Comparison of ENCODE assay signal across 16 mouse cellular contexts in the genomic region with DNA sequence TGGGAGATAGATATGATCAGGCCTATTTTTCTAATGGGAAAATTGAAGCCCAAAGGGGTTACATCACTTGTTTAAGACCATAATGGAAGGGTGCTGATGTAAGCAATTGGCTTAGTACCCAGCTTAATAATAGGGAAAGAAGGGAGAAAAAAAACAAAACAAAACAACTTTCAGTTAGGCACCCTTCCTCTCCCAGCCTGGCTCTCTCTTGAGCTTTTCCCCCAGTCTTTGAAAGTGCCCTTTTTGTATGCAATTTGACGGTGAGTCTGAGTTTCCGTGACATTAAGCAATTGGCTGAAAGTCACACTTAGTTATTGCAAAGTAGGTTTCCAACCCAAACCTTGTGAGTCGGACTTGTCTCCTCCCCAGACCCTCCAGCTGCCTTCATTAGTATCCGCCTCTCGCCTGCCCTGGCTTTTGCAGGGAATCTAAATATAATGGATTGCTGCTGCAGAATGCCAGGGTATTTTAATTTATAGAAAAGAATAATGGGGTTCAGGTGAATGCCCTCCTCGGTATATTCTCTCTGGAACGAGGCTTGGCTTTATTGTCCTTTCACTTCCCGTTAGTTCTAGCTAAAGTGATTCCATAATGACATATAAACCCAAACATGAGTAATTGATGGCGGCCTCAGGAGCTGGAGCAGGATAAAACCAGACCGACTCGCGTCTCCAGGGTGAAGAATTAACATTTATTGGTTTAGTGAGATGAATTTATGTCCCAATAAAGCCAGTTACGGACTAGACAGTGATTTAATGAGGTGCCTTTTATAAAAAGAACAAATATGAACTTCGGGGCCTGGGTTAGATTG. TPM values are rescaled to one million over a fixed set of nuclear protein-coding genes. Genes with fewer than 3 reads are reported as not detected.
A peak's percentile ranks its signal among the peaks of the same experiment; 100 is the strongest.
DNase-seq lines count a peak whose midpoint lies in the region; ATAC-seq and TF ChIP-seq lines count a peak whose summit lies in the region.
"Had no signal": no experiment of that assay in that cellular context is flagged by ENCODE, and none has a peak within 500 bp of the region (broad histone marks: within the 10 kb centered on the region; RNA-seq: fewer than 3 reads in every experiment).

No protein-coding gene starts in this region.

- H3K4me2 ChIP-seq in hindbrain, postnatal 0 days (ENCODE audit: low read depth, low read length) = no peak overlapping the region
- H3K4me2 ChIP-seq in neural tube, embryonic 14.5 days (ENCODE audit: low read depth, low read length) = no peak overlapping the region
- H3K4me2 ChIP-seq: embryonic facial prominence, embryonic 13.5 days; limb, embryonic 12.5 days; midbrain, embryonic 12.5 days; stomach, embryonic 15.5 days had no signal

- no peaks in the 10 kb centered on the region for H3K36me3 ChIP-seq in hindbrain, postnatal 0 days (ENCODE audit: insufficient read depth, low read length)
- no peaks in the 10 kb centered on the region for H3K36me3 ChIP-seq in neural tube, embryonic 14.5 days (ENCODE audit: control insufficient read depth, insufficient read depth, low read length)
- H3K36me3 ChIP-seq: embryonic facial prominence, embryonic 13.5 days; limb, embryonic 12.5 days; midbrain, embryonic 12.5 days; stomach, embryonic 15.5 days had no signal

- H3K27me3 ChIP-seq in hindbrain, postnatal 0 days (ENCODE audit: insufficient read depth, low read length) = no peaks in the 10 kb centered on the region
- H3K27me3 ChIP-seq in neural tube, embryonic 14.5 days (ENCODE audit: control insufficient read depth, insufficient read depth, low read length) = no peaks in the 10 kb centered on the region
- H3K27me3 ChIP-seq: CH12.LX; embryonic facial prominence, embryonic 13.5 days; limb, embryonic 12.5 days; midbrain, embryonic 12.5 days; stomach, embryonic 15.5 days had no signal

- no peaks in the 10 kb centered on the region for H3K9me3 ChIP-seq in hindbrain, postnatal 0 days (ENCODE audit: low read length)
- no peaks in the 10 kb centered on the region for H3K9me3 ChIP-seq in neural tube, embryonic 14.5 days (ENCODE audit: control insufficient read depth, low read length)
- H3K9me3 ChIP-seq: embryonic facial prominence, embryonic 13.5 days; limb, embryonic 12.5 days; midbrain, embryonic 12.5 days; stomach, embryonic 15.5 days had no signal

- H3K27ac ChIP-seq in layer of hippocampus, adult 2 months = peak overlapping the region; percentile 69
- no peak overlapping the region for H3K27ac ChIP-seq in hindbrain, postnatal 0 days
- no peak overlapping the region for H3K27ac ChIP-seq in neural tube, embryonic 14.5 days (ENCODE audit: low read depth, low read length)
- H3K27ac ChIP-seq: embryonic facial prominence, embryonic 13.5 days; limb, embryonic 12.5 days; midbrain, embryonic 12.5 days; stomach, embryonic 15.5 days had no signal

- H3K9ac ChIP-seq in hindbrain, postnatal 0 days (replicated peaks; ENCODE audit: low read length) = no peak overlapping the region
- no peak overlapping the region for H3K9ac ChIP-seq in neural tube, embryonic 14.5 days (replicated peaks; ENCODE audit: low read depth, low read length)
- H3K9ac ChIP-seq: embryonic facial prominence, embryonic 13.5 days; limb, embryonic 12.5 days; liver, postnatal 0 days; midbrain, embryonic 12.5 days; stomach, embryonic 15.5 days had no signal

- 58% methylated on average over 14 of the region's 14 CpGs for WGBS in hindbrain, postnatal 0 days
- WGBS in neural tube, embryonic 14.5 days = 25% methylated on average over 14 of the region's 14 CpGs

- TF ChIP-seq CTCF in layer of hippocampus, adult 2 months (conservative IDR thresholded peaks at IDR 0.05) = no peak
- no peak for TF ChIP-seq CTCF in hindbrain, postnatal 0 days (IDR thresholded peaks at IDR 0.05; ENCODE audit: low read depth)

- no peak overlapping the region for H3K4me3 ChIP-seq in layer of hippocampus, adult 2 months
- H3K4me3 ChIP-seq in hindbrain, postnatal 0 days (ENCODE audit: low read length) = no peak overlapping the region
- no peak overlapping the region for H3K4me3 ChIP-seq in neural tube, embryonic 14.5 days (ENCODE audit: low read depth, low read length)
- H3K4me3 ChIP-seq: embryonic facial prominence, embryonic 13.5 days; limb, embryonic 12.5 days; midbrain, embryonic 12.5 days; stomach, embryonic 15.5 days had no signal

- peak; percentile 20 for DNase-seq in embryo, embryonic 11.5 days (ENCODE audit: low read depth, low spot score)
- DNase-seq in embryo, embryonic 10.5 days (ENCODE audit: low spot score) = no peak
- no peak for DNase-seq in layer of hippocampus, adult 2 months (ENCODE audit: low spot score in 2 of 2)
- DNase-seq in layer of hippocampus, adult 8-10 months (ENCODE audit: low spot score in 2 of 2) = no peak
- peak; percentile 8 for DNase-seq in hindbrain, postnatal 0 days (ENCODE audit: low spot score)
- DNase-seq in ovary, postnatal 36 days (ENCODE audit: low spot score) = no peak
- no peak for DNase-seq in urinary bladder, adult 2 months (ENCODE audit: low spot score)
- DNase-seq: liver, postnatal 0 days; spleen, adult 18-20 months had no signal

- 0 out of 2 replicates have a peak, but pooled peaks cover 2% of the 10 kb centered on the region for H3K4me1 ChIP-seq in hindbrain, postnatal 0 days (ENCODE audit: insufficient read depth, low read length)
- peaks cover 8% of the 10 kb centered on the region for H3K4me1 ChIP-seq in neural tube, embryonic 14.5 days (ENCODE audit: control insufficient read depth, insufficient read depth, low read length)
- H3K4me1 ChIP-seq: embryonic facial prominence, embryonic 13.5 days; midbrain, embryonic 12.5 days; stomach, embryonic 15.5 days had no signal

- no peak for ATAC-seq in hindbrain, postnatal 0 days
- peak; percentile 83 for ATAC-seq in neural tube, embryonic 14.5 days (ENCODE audit: low read depth)
- ATAC-seq: liver, postnatal 0 days had no signal

RNA-seq across cellular contexts. Expression of a gene that starts 12.7 kb away (rescaled TPM):
- 1 to 10 TPM; 3.3 to 3.5 TPM for total RNA-seq in layer of hippocampus, adult 2 months (2021)
- total RNA-seq in layer of hippocampus, adult 8-10 months (2022) = 1 to 10 TPM; 2.8 to 3.5 (median 3.0) TPM
- total RNA-seq in hindbrain, postnatal 0 days (2014; rRNA removed) = 0.68 and 1.2 TPM in 2 replicates
- polyA plus RNA-seq in hindbrain, postnatal 0 days (2015; fragmentation: Nextera tagmentation; extraction: Ambion mirVana) = 1.2 and 1.5 TPM in 2 replicates
- 0.91 and 1.1 TPM in 2 replicates for polyA plus RNA-seq in neural tube, embryonic 14.5 days (2014; fragmentation: Nextera tagmentation; extraction: Ambion mirVana)
- polyA plus RNA-seq in urinary bladder, adult 2 months (2012; rRNA removed) = 0.03 TPM in 1 of 2 replicates, not detected in the other
- total RNA-seq: heart, adult 8-10 months had no signal

Comparison
In these comparisons a context has a peak if more than half of its experiments do, and no peak if none do; other contexts are left out.
1. DNase-seq: peak in embryo, embryonic 11.5 days (single experiment) and hindbrain, postnatal 0 days (single experiment); none in embryo, embryonic 10.5 days (single experiment), layer of hippocampus, adult 2 months (0 of 2), layer of hippocampus, adult 8-10 months (0 of 2), ovary, postnatal 36 days (single experiment) and urinary bladder, adult 2 months (single experiment).